Mouse (Mus musculus): ENCODE results near the gene Rag1.

Gene Rag1

GRCm38 (mm10) chr2:101638979-101639839 lies 10.1 kb downstream of the Rag1 start:
- DNase-seq, result no peak

GRCm38 (mm10) chr2:101628297-101629236 lies 20.7 kb downstream of the Rag1 start:
- DNase-seq, result peak; percentile 95

GRCm38 (mm10) chr2:101627227-101627626 lies 22.1 kb downstream of the Rag1 start:
- no peak for DNase-seq

- no peak for DNase-seq
Observed at GRCm38 (mm10) chr2:101624526-101624925, 24.8 kb downstream of the Rag1 start, which contains the start of gene Rag2. TSS of gene Rag2 (plus strand) at chr2:101624718.

DNA sequence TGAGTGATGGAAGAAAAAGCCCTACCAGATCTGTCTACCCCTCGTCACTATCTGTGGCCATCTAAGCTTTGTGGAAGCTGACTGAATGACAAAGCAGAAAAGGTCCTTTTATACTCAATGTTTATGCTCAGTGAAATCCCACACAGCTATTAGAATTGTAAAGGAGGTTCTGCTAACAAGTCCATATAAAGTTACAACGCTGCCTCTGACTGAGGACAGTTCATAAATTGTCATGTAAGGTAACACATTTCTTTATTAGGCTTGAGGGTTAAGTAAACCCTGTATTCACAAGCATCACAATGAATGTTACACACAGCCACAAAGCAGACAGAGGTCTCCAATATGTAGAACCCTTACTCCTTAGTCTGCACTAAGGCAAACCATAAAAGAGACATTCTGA lies 25.3 kb downstream of the Rag1 start:
- no peak for DNase-seq

DNA sequence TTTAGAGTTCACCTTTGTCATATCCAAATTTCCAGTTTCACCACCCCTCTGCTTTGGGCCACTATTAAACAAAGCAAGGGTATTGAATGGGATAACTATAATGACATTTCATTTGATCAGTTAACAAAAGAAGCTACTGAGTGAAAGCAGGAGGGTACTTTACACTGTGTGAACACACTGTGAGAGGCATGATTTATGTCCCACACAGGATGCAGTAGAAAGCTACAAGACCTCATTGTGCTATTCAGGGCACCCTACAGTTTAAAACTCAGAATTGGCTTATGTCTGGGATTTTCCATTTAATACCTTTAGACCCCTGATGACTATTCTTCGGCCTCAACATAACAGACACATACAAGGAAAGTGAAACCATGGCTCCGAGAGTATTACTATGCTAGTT lies 26.3 kb downstream of the Rag1 start:
- DNase-seq, result no peak

- no peak for DNase-seq
Observed at GRCm38 (mm10) chr2:101621611-101622010, 27.7 kb downstream of the Rag1 start.

GRCm38 (mm10) chr2:101620899-101621298 lies 28.4 kb downstream of the Rag1 start:
- no peak for DNase-seq

- no peak for DNase-seq
Observed at GRCm38 (mm10) chr2:101618373-101618772, 30.9 kb downstream of the Rag1 start.

- DNase-seq, result no peak
Observed at GRCm38 (mm10) chr2:101615464-101616305, 33.6 kb downstream of the Rag1 start.

DNA sequence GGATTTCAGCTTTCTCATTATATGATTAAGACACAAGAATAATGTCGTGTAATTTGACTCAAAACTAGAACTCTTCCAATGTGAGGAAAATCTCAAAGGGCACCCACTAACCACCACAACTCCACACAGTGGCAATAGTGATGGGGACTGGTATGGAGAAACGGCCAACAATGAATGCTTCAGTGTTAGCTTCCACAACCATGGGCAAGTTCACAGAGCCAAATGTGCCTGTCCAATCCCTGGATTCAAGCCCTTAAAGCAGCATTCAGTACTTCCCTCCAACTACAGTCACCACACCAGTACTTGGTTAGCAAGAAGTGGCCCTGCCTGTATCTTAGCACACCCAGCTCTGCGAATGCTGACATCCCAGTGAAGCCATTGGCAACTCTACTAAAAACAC lies 38.4 kb downstream of the Rag1 start:
- DNase-seq, result no peak

DNA sequence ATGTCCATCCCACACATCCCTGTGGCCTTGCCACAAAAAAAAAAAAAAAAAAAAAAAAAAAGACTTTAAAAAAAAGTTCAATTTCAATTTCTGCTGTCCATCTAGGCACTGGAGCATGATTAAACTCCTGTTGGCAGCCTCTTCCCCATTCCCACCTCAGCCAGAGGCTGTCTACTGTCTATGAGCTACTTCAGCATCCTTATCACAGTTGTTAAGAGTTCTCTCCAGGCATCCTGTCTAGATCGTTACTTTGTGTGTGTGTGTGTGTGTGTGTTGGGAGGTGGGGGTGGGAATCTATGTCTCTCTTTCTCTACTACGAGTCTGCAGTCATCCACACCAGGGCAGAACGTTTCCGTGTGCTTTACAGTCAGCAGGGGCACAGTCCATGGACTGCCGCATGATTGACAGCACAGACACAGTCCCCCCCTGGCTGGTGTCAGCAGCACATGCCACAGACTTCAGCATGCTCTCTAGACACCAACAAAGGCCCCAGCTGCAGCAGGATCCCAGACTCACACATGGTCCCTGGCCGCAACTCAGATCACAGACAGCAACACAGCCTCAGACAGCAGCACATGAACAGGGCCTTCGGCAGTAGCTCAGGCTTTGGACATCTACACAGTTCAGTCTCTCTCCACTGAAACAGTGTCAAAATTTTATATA lies 40.9 kb downstream of the Rag1 start:
- no peak for DNase-seq

DNA sequence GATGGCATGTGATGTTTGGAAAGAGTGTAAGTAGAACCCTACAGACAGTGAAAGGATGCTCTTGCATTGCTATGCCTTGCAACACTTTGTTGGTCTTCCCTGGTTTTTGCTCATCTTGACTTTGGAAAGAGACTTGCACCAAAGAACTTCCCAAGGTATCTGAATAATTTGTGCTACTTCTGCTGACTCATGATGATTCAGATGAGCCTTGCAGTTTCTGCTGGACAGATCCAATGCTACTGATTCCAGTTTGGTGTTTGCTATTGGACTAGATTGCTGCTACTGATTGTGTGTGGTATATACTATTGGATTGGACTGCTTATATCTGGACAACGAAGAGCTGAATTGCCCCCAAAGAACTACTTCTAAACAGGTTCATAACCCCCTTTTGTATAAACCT lies 46.2 kb downstream of the Rag1 start:
- DNase-seq, result no peak

DNA sequence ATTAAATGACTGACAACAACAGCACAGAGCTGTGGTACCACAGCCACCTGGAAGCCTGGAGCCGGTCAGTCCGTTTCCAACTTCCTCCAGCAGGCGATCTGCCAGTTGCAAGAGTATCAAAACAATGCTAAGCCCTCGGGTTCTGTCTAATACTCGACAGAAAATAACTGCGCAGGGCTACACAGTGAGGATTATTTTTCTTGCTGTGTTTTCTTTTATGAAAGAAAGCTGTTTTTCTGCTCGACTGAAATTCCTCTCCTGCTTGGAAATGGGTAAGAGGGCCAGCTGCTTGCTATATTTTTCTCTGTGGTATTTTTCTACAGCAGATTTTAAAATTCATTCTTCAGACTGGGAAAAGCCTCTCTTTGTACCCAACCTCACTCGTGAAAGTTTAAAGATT lies 48.6 kb downstream of the Rag1 start:
- DNase-seq, result peak; percentile 22

DNA sequence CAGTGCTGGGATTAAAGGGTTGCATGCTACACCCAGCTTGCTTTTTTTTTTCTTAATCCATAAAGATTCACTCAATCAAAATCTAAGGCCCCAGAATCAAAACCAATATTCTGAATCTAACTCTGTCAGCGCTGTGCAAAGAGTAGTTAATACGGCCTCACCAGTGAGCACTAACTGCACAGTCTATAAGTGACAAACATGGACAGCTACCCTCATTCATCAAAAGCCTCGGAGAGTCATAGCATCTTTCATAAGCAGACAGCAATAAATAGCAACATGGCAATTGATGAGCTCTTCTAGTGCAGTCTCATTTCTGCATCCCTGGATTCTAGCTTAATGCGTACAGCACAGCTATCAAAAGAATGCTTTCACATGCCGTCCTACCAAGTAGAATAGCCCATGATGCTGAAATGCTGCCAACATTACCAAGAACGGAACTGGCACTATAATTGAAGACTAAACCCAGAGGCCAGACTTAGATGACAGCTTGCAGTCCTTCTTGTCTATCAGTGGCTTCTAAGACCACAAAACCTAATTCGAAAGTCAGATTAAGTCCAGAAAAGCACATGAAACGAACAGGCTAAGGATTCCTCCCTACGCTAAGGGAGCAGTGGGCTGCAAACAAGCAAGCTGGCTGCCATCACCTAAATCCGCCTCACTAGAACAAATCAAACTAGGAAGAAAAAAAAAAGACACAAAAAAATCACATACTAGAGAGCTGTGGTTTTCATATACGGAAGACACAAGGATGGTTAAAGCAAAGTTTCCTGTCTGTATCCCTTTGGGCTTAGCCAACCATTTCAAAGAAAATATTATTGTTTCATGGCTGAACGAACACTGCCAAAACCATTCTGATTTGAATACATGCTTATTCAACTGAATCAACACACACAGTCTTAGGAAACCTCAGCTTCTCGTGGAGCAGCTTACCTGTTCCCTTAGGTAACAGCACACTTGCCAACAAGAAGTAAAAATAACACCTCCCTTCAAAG lies 50.8 kb downstream of the Rag1 start:
- DNase-seq, result no peak

GRCm38 (mm10) chr2:101597186-101597585 lies 52.1 kb downstream of the Rag1 start:
- DNase-seq, result no peak

DNA sequence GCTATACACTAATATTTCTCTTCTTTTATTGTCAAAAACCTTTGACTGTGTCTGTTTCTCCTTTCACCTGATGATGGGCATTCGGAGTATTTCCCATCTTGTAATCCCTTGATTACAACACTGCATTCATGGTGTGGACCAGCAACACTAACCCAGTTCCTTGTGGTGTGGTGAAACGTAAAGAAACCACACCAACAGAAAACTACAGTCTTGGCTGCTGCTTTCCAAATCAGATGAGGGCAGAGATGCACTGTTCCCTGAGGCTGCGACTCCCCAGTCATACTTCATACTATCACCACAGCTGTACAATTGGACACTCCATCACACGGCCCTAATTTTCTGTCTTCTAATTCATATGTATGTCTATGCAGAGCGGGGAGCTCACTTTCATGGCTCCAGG lies 54.6 kb downstream of the Rag1 start:
- no peak for DNase-seq

DNA sequence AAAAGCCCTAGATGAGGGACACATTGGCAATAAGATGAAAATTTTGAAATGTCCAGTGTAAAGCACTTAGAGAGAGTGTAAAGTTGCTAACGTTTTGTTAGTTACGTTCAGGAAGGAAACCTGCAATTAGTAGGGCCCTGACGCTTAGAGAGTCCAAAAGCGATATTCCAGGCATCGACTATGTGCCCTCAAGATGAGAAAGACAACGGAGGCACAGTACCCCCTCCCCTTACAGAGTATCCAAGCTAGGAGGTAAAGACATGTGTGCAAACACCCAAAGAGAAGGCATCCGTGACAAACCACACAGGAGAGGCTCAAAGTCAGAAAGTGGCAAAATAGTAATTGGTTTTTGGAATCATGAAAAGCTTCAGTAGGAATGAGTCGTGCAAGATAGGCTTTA lies 56.4 kb downstream of the Rag1 start:
- DNase-seq, result no peak

DNA sequence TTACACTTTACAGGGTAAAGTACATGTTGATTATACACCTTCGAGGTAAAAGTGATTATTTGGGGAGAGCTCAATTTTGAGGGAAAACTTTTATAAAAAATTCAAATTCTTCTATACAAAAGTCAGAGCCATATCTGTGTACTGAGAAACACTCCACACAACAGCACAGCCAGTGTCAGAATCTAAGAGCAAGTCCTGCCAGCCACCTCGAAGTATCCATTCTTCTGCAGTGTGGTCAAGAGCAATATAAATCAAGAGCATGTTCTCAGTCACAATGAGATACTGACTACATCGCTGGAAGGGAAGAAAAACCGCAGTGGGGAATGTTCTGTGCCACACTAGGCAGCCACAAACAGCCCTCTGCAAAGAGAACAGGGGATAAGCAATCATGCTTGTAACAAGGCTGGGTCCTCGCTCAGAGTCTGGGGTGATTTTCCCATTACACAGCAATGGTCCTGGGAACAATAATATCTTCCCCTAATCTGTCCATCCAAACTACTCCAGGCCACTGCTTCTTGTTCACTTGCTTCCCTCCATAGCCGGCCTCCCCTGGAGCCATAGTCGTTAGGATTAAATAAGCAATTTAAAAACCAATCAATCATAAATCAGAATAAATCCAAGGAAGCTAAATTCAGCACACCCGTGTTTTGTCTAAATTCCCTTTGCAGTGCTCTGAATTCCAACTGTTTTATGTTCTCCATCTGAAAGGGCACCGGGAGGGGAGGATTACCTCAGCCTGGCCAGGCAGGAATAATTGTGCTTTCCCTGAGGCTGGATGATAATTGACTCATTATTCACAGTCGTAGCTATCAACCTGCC lies 57.1 kb downstream of the Rag1 start:
- DNase-seq, result no peak

GRCm38 (mm10) chr2:101591356-101591755 lies 57.9 kb downstream of the Rag1 start:
- DNase-seq, result no peak

All from kidney, adult 11 months (tissue).